Mouse (Mus musculus): ENCODE results near the gene Hao2. TPM values are rescaled to one million over a fixed set of nuclear protein-coding genes. Genes with fewer than 3 reads are reported as not detected.

The Hao2 gene
- polyA plus RNA-seq, 1 experiment from 2014 or later = not detected

- Histone ChIP-seq H3K4me1 (ENCODE audit: control insufficient read depth, insufficient read depth, low read depth, low read length) (no peaks in the 10 kb centered on the region), H3K36me3 (ENCODE audit: control insufficient read depth, insufficient read depth, low read length) (no peaks in the 10 kb centered on the region), H3K4me2 (ENCODE audit: low read length) (no peak overlapping the region), H3K4me3 (ENCODE audit: low read length) (no peak overlapping the region), H3K27me3 (replicated peaks; ENCODE audit: control insufficient read depth, insufficient read depth, low read length) (no peaks in the 10 kb centered on the region), H3K9ac (ENCODE audit: low read depth, low read length) (no peak overlapping the region), H3K27ac (ENCODE audit: low read depth, low read length) (no peak overlapping the region), H3K9me3 (ENCODE audit: control insufficient read depth, low read length) (no peaks in the 10 kb centered on the region)
- no peak for ATAC-seq
- WGBS = 70% methylated on average over 2 of the region's 2 CpGs
These were observed 41.2 kb downstream of the Hao2 start for GRCm38 (mm10) chr3:98851853-98852252.

- 87% methylated on average over 5 of the region's 5 CpGs for WGBS
- Histone ChIP-seq H3K9me3 (ENCODE audit: control insufficient read depth, low read length) (no peaks in the 10 kb centered on the region), H3K27me3 (replicated peaks; ENCODE audit: control insufficient read depth, insufficient read depth, low read length) (no peaks in the 10 kb centered on the region), H3K4me2 (ENCODE audit: low read length) (no peak overlapping the region), H3K36me3 (ENCODE audit: control insufficient read depth, insufficient read depth, low read length) (no peaks in the 10 kb centered on the region), H3K9ac (ENCODE audit: low read depth, low read length) (no peak overlapping the region), H3K27ac (ENCODE audit: low read depth, low read length) (no peak overlapping the region), H3K4me3 (ENCODE audit: low read length) (no peak overlapping the region), H3K4me1 (ENCODE audit: control insufficient read depth, insufficient read depth, low read depth, low read length) (no peaks in the 10 kb centered on the region)
- ATAC-seq = no peak
These were observed 42.8 kb downstream of the Hao2 start for GRCm38 (mm10) chr3:98850262-98850661.

GRCm38 (mm10) chr3:98848898-98849297, 44.1 kb downstream of the Hao2 start:
- Histone ChIP-seq H3K4me2 (ENCODE audit: low read length) (no peak overlapping the region), H3K4me3 (ENCODE audit: low read length) (no peak overlapping the region), H3K9me3 (ENCODE audit: control insufficient read depth, low read length) (no peaks in the 10 kb centered on the region), H3K27me3 (replicated peaks; ENCODE audit: control insufficient read depth, insufficient read depth, low read length) (no peaks in the 10 kb centered on the region), H3K9ac (ENCODE audit: low read depth, low read length) (no peak overlapping the region), H3K36me3 (ENCODE audit: control insufficient read depth, insufficient read depth, low read length) (no peaks in the 10 kb centered on the region), H3K4me1 (ENCODE audit: control insufficient read depth, insufficient read depth, low read depth, low read length) (no peaks in the 10 kb centered on the region), H3K27ac (ENCODE audit: low read depth, low read length) (no peak overlapping the region)
- ATAC-seq = no peak
- 91% methylated on average over 1 of the region's 1 CpGs for WGBS

Other genes starting within 250 kb of the Hao2 start
- gene Hsd3b2, start 168.7 kb downstream of the Hao2 start, polyA plus RNA-seq (2015; fragmentation: Nextera tagmentation; extraction: Ambion mirVana) = not detected in 2 replicates
- 0.30 and 0.40 TPM in 2 replicates for gene Hsd3b3, start 130.1 kb downstream of the Hao2 start, polyA plus RNA-seq (2015; fragmentation: Nextera tagmentation; extraction: Ambion mirVana)
- gene Hsd3b6, start 78.8 kb downstream of the Hao2 start, polyA plus RNA-seq (2015; fragmentation: Nextera tagmentation; extraction: Ambion mirVana) = 0.19 and 0.40 TPM in 2 replicates
- gene Hsd3b1, start 33.4 kb downstream of the Hao2 start, polyA plus RNA-seq (2015; fragmentation: Nextera tagmentation; extraction: Ambion mirVana) = not detected in 2 replicates
- 4.9 and 5.3 TPM in 2 replicates for gene Wars2, start 247.8 kb upstream of the Hao2 start, polyA plus RNA-seq (2015; fragmentation: Nextera tagmentation; extraction: Ambion mirVana)